Mouse (Mus musculus) MEL (cell line): Measurements from ENCODE around the gene Kcnb1.

Source experiments
- CTCF ChIP-seq, 3 experiments: IDR thresholded peaks in 2 of 3; conservative IDR thresholded peaks in 1 of 3; 2 replicates each; pipeline ENCODE4 v1.5.1; 2011 to 2012; ENCODE audit warnings: low read length in 3 of 3, low read depth in 2 of 3, mild to moderate bottlenecking in 2 of 3, improper control_type of control experiment in 1 of 3, inconsistent platforms in 1 of 3, mixed read lengths in 1 of 3, moderate library complexity in 1 of 3; ENCODE audit not compliant: control insufficient read depth in 1 of 3, insufficient read depth in 1 of 3, poor library complexity in 1 of 3, severe bottlenecking in 1 of 3
- ELF1 ChIP-seq: IDR thresholded peaks from 2 replicates; pipeline ENCODE4 v1.6.1; 2014; ENCODE audit warnings: low read depth, mild to moderate bottlenecking, inconsistent platforms, low read length, improper control_type of control experiment, moderate library complexity
- ETS1 ChIP-seq: IDR thresholded peaks from 2 replicates; pipeline ENCODE4 v1.6.1; 2012; ENCODE audit warnings: low read depth, mild to moderate bottlenecking, inconsistent platforms, low read length, improper control_type of control experiment, moderate library complexity
- GATA1 ChIP-seq: IDR thresholded peaks from 2 replicates; pipeline ENCODE4 v1.6.1; 2011; ENCODE audit warnings: low read depth, low read length, improper control_type of control experiment
- KAT2A ChIP-seq: conservative IDR thresholded peaks from 2 replicates; pipeline ENCODE4 v1.6.1; 2012; ENCODE audit warnings: low read depth, low read length, improper control_type of control experiment, inconsistent platforms
- MAFK ChIP-seq: IDR thresholded peaks from 2 replicates; pipeline ENCODE4 v1.6.1; 2011; ENCODE audit warnings: low read depth, mild to moderate bottlenecking, low read length, improper control_type of control experiment, borderline replicate concordance
- MXI1 ChIP-seq: IDR thresholded peaks from 2 replicates; pipeline ENCODE4 v1.6.1; 2011; ENCODE audit warnings: mild to moderate bottlenecking, low read depth, low read length, improper control_type of control experiment
- POLR2A ChIP-seq, 2 experiments: IDR thresholded peaks; 2 replicates each; pipeline ENCODE4 v1.6.1; 2011 to 2012; ENCODE audit warnings: low read length in 2 of 2, mild to moderate bottlenecking in 2 of 2, control low read depth in 1 of 2, improper control_type of control experiment in 1 of 2, low read depth in 1 of 2, moderate library complexity in 1 of 2; ENCODE audit not compliant: control insufficient read depth in 1 of 2, insufficient read depth in 1 of 2, poor library complexity in 1 of 2
- SIN3A ChIP-seq: IDR thresholded peaks from 2 replicates; pipeline ENCODE4 v1.6.1; 2012; ENCODE audit warnings: low read length, improper control_type of control experiment, inconsistent platforms
- TAL1 ChIP-seq: IDR thresholded peaks from 2 replicates; pipeline ENCODE4 v1.6.1; 2012; ENCODE audit warnings: mild to moderate bottlenecking, inconsistent platforms, low read length, moderate library complexity, mixed read lengths
- TCF12 ChIP-seq: IDR thresholded peaks from 2 replicates; pipeline ENCODE4 v1.6.1; 2014; ENCODE audit warnings: low read depth, mild to moderate bottlenecking, inconsistent platforms, low read length, improper control_type of control experiment, moderate library complexity
- UBTF ChIP-seq: IDR thresholded peaks from 2 replicates; pipeline ENCODE4 v1.6.1; 2012; ENCODE audit warnings: low read depth, mild to moderate bottlenecking, inconsistent platforms, low read length, improper control_type of control experiment, moderate library complexity, borderline replicate concordance; ENCODE audit not compliant: insufficient read depth
- USF1 ChIP-seq: IDR thresholded peaks from 2 replicates; pipeline ENCODE4 v1.6.1; 2014; ENCODE audit warnings: low read depth, mild to moderate bottlenecking, inconsistent platforms, low read length, improper control_type of control experiment, moderate library complexity

- TF ChIP-seq GATA1 (no peak), POLR2A (IDR thresholded peaks at IDR 0.05; ENCODE audit: control insufficient read depth in 1 of 2, insufficient read depth in 1 of 2, low read depth in 1 of 2, low read length in 2 of 2, poor library complexity in 1 of 2) (no peak), MAFK (no peak), CTCF (IDR thresholded peaks at IDR 0.05 in 2 of 3, conservative IDR thresholded peaks at IDR 0.05 in 1 of 3; ENCODE audit: control insufficient read depth in 1 of 3, insufficient read depth in 1 of 3, low read depth in 2 of 3, low read length in 3 of 3, poor library complexity in 1 of 3, severe bottlenecking in 1 of 3) (no peak), KAT2A (no peak), ETS1 (no peak), USF1 (no peak), SIN3A (no peak), MXI1 (no peak), ELF1 (no peak), UBTF (no peak), TCF12 (no peak), TAL1 (no peak)
Observed at GRCm38 (mm10) chr2:167179301-167179700, 10.7 kb downstream of the Kcnb1 start.
